Mouse (Mus musculus): ENCODE measurements around the gene Tnip1. TPM values are rescaled to one million over a fixed set of nuclear protein-coding genes. Genes with fewer than 3 reads are reported as not detected.
A peak's percentile ranks its signal among the peaks of the same experiment; 100 is the strongest.

The Tnip1 gene
- total RNA-seq, 2 experiments from 2014 or later = 36.4 to 40.0 TPM

DNA sequence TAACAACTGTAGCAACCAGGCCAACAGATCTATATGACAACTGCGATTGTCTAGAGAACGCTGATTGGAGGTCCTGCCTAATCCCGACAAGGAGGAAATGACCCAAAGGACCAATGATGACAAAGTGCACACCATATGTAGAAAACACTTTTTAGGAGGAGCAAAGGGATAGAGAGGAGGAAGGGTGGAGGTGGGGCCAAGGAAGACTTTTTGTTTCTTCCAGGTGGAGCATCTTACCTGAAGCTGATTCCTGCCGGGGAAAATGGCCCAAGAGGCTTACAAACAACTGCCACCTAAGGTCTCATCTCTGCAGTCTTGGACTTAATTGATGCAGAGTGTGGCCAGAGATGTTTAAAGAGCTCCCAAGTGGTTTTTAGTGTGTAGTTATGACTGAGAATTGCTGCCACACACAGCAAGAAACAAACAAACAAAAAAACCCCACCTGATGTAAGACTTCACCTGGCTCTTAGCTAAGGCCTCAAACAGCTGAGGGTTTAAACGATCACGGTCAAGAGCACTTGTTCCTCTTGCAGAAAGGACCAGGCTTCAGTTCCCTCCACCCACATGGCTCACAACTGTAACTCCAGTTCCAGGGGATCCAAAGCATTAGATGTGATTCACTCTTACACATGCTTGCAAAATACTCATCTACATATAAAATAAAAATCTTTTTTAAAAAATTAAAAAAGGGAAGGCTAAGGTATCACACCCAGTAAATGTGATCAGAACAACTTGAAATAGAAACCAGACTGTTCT is 97.2 kb downstream of the Tnip1 start:
- intact Hi-C loops (cut with DNase I) = loop anchor here (10.0 kb wide), 1 partner anchor 301 kb away; no protein-coding TSS in a partner anchor
- DNase-seq (ENCODE audit: low spot score in 2 of 2) = no peak

DNA sequence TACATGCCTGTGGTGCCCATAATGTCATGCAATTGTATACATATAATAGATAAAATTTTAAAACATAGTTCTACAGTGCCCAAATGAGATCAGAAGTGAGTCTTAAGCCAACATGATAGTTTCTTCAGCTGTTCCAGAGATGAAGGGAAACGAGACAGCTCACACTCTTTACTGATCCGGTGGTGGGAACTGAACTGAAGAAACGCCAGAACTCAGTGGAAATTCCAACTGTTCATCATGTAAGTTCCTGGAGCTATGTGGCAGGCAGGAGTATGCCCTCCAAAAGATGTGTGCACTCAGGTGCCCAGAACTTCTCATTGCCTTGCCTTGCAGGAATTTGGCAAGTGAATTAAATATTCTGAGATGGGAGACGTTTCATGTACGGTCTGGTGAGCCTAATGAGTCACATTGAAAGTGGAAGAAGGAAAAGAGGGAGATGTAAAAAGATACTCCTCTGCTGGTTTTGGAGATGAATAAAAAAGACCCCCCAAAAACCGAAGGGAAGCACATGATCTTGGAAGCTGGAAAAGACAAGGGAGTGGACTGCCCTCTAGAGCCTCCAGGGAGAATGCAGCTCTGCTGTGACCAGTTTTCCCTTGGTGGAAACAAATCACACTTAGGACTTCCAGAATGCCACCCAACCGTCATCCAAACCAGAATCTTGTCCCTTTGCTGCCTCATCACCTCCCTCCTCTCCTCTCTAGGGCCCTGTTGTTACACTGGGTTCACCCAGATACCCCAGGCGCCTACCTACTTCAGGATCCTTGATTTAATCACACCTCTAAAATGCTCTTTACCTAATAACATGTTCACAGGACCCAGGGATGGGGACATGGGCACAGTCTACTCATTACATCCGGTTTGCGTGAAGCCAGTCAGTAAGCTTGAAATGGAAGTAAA is 99.8 kb downstream of the Tnip1 start:
- intact Hi-C loops (cut with DNase I) = loop anchor here (1.0 to 10.0 kb wide), 2 partner anchors 160 to 298 kb away; no protein-coding TSS in a partner anchor
- peak; percentile 62 to 76 for DNase-seq (ENCODE audit: low spot score in 2 of 2)

DNA sequence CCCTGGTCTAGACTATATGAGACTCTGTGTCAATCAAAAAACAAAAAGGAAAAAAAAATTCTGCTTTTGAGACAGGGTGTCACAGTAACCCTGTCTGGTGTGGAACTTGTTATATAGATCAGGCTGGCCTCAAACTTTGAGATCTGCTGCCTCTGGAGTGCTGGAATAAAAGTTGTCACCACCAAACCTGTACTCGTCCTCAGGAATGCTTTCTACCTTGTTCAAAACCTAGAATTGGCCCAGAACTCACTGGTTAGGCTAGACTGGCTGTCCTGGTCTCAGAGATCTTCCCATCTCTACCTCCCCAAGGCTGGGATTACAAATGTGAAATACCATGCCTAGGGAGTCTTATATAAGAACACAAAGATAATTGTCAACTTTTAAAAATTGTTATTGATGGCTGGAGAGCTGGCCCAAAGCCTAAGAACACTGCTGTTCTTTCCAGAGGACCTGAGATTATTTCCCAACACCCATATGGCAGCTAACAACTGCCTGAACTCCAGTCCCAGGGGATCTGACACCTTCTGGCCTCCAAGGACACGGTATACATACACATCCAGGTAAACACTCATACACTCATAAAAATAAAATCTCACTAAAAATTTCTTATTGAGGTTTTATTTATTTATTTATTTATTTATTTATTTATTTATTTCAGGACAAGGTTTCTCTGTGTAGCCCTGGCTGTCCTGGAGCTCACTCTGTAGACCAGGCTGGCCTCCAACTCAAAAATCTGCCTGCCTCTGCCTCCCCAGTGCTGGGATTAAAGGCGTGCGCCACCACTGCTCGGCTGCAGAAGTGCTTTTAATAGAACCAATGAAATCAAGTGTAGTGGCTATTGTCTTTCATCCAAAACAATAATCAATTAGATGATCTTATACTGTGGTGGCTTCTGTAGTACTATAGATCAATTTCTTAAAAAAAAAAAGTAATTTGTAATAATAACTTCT is 101.0 kb downstream of the Tnip1 start:
- intact Hi-C loops (cut with DNase I) = loop anchor here (1.0 to 10.0 kb wide), 3 partner anchors 75 to 297 kb away; partner anchors contain the start of gene Cdc42se2
- DNase-seq (ENCODE audit: low spot score in 2 of 2) = no peak

Other genes starting within 250 kb of the Tnip1 start
- 100 to 1,000 TPM; 143 to 149 TPM for gene Cdc42se2, start 175.2 kb downstream of the Tnip1 start, total RNA-seq (2021)
- gene Lyrm7, start 102.0 kb downstream of the Tnip1 start, total RNA-seq (2021) = 10 to 100 TPM; 26.2 to 27.2 TPM
- gene Hint1, start 96.5 kb downstream of the Tnip1 start, total RNA-seq (2021) = 100 to 1,000 TPM; 236 to 265 TPM
- 1 to 10 TPM; 8.6 to 9.7 TPM for gene Gpx3, start 60.5 kb downstream of the Tnip1 start, total RNA-seq (2021)
- 10 to 100 TPM; 81.1 to 89.5 TPM for gene Anxa6, start 70.5 kb upstream of the Tnip1 start, total RNA-seq (2021)
- under 1 TPM; 0.32 to 0.37 TPM for gene Ccdc69, start 115.2 kb upstream of the Tnip1 start, total RNA-seq (2021)
- gene Gm2a, start 135.2 kb upstream of the Tnip1 start, total RNA-seq (2021) = 10 to 100 TPM; 38.4 to 41.4 TPM
- gene Slc36a3, start 188.8 kb upstream of the Tnip1 start, total RNA-seq (2021) = not detected
- gene Slc36a2, start 222.2 kb upstream of the Tnip1 start, total RNA-seq (2021) = under 1 TPM; 0.34 to 0.43 TPM
- 10 to 100 TPM; 80.4 to 82.8 TPM for gene Slc36a1, start 241.4 kb upstream of the Tnip1 start, total RNA-seq (2021)

Measured in left cerebral cortex, postnatal 25 days (tissue).